ENCODE assay signal across 22 mouse cellular contexts in genomic region chrX:56497241-56497640, GRCm38 (mm10). TPM values are rescaled to one million over a fixed set of nuclear protein-coding genes. Genes with fewer than 3 reads are reported as not detected.
DNase-seq lines count a peak whose midpoint lies in the region; TF ChIP-seq lines count a peak whose summit lies in the region.
"Had no signal": no experiment of that assay in that cellular context is flagged by ENCODE, and none has a peak within 500 bp of the region (broad histone marks: within the 10 kb centered on the region; RNA-seq: fewer than 3 reads in every experiment).

No protein-coding gene starts in this region.

- peak; percentile 9 to 13 for DNase-seq in cerebellum, adult 2 months
- no peak for DNase-seq in cerebellum, adult 9-10 months
- peak; percentile 2 for DNase-seq in urinary bladder, postnatal 14 days (ENCODE audit: low spot score)
- DNase-seq in urinary bladder, postnatal 25 days (ENCODE audit: low spot score): no peak
- DNase-seq in brain, embryonic 14.5 days (ENCODE audit: low read depth): peak; percentile 3
- no peak for DNase-seq in embryo, embryonic 10 days (ENCODE audit: low spot score)
- no peak for DNase-seq in spleen, postnatal 14 days (ENCODE audit: low spot score in 2 of 2)
- no peak for DNase-seq in ovary, postnatal 14 days (ENCODE audit: low spot score)
- DNase-seq: kidney, adult 18-20 months; kidney, postnatal 4 days; lung, postnatal 14 days; right cerebral cortex, postnatal 25 days; thymus, postnatal 36 days had no signal

- H3K4me3 ChIP-seq in cerebellum, adult 2 months (replicated peaks; ENCODE audit: insufficient read depth, low read depth, low read length): no peak overlapping the region
- H3K4me3 ChIP-seq: limb, embryonic 10.5 days; myocyte; stomach, embryonic 15.5 days had no signal

- no peak overlapping the region for H3K27ac ChIP-seq in cerebellum, adult 2 months (ENCODE audit: insufficient read depth, low read length)
- H3K27ac ChIP-seq: hindbrain, embryonic 14.5 days; limb, embryonic 10.5 days; liver, embryonic 14.5 days; stomach, embryonic 15.5 days had no signal

- H3K4me1 ChIP-seq in cerebellum, adult 2 months (ENCODE audit: control insufficient read depth, insufficient read depth, low read length): no peaks in the 10 kb centered on the region
- H3K4me1 ChIP-seq: limb, embryonic 10.5 days; stomach, embryonic 15.5 days had no signal

- H3K27me3 ChIP-seq in cerebellum, adult 2 months (ENCODE audit: control insufficient read depth, insufficient read depth, low read length): no peaks in the 10 kb centered on the region
- H3K27me3 ChIP-seq: stomach, embryonic 15.5 days had no signal

- WGBS in cerebellum, adult 2 months: 35% methylated on average over 7 of the region's 7 CpGs

- TF ChIP-seq POLR2A in cerebellum, adult 2 months (IDR thresholded peaks at IDR 0.05; ENCODE audit: borderline replicate concordance, insufficient read depth, low read length): no peak
- TF ChIP-seq POLR2A in brain, embryonic 14.5 days (IDR thresholded peaks at IDR 0.05; ENCODE audit: borderline replicate concordance, extremely low read depth, insufficient read depth, insufficient read length, poor library complexity, severe bottlenecking): no peak

- no peak for TF ChIP-seq CTCF in cerebellum, adult 2 months (IDR thresholded peaks at IDR 0.05; ENCODE audit: borderline replicate concordance, insufficient read depth, low read depth, low read length)
- no peak for TF ChIP-seq CTCF in brain, embryonic 14.5 days (IDR thresholded peaks at IDR 0.05; ENCODE audit: borderline replicate concordance, extremely low read depth, insufficient read depth, insufficient read length)

RNA-seq across cellular contexts. Expression of gene Gm10477, which starts 27.3 kb away (rescaled TPM):
- polyA plus RNA-seq in cerebellum, adult 2 months (2012; rRNA removed): not detected in 2 replicates
- polyA plus RNA-seq in brain, embryonic 14.5 days (2012; rRNA removed): not detected in 2 replicates
- polyA plus RNA-seq: embryonic facial prominence, embryonic 14.5 days; forebrain, embryonic 11.5 days; heart, embryonic 11.5 days; hindbrain, embryonic 14.5 days; limb, embryonic 10.5 days; liver, embryonic 14.5 days; midbrain, embryonic 11.5 days; myocyte; stomach, embryonic 15.5 days had no signal

RNA-seq across cellular contexts. Expression of gene Ints6l, which starts 42.6 kb away (rescaled TPM):
- polyA plus RNA-seq in cerebellum, adult 2 months (2012; rRNA removed): 74.6 and 75.3 TPM in 2 replicates
- 52.0 and 63.7 TPM in 2 replicates for polyA plus RNA-seq in brain, embryonic 14.5 days (2012; rRNA removed)

RNA-seq across cellular contexts. Expression of gene Gm2174, which starts 49.5 kb away (rescaled TPM):
- not detected in 2 replicates for polyA plus RNA-seq in cerebellum, adult 2 months (2012; rRNA removed)
- not detected in 2 replicates for polyA plus RNA-seq in brain, embryonic 14.5 days (2012; rRNA removed)

RNA-seq across cellular contexts. Expression of gene Gm648, which starts 52.2 kb away (rescaled TPM):
- not detected in 2 replicates for polyA plus RNA-seq in cerebellum, adult 2 months (2012; rRNA removed)
- polyA plus RNA-seq in brain, embryonic 14.5 days (2012; rRNA removed): 0.29 and 0.40 TPM in 2 replicates
- polyA plus RNA-seq: embryonic facial prominence, embryonic 14.5 days; heart, embryonic 11.5 days; hindbrain, embryonic 14.5 days; liver, embryonic 14.5 days; midbrain, embryonic 11.5 days; stomach, embryonic 15.5 days had no signal

Comparison
In these comparisons a context has a peak if more than half of its experiments do, and no peak if none do; other contexts are left out.
1. DNase-seq: peak in cerebellum, adult 2 months (2 of 2), urinary bladder, postnatal 14 days (single experiment) and brain, embryonic 14.5 days (single experiment); none in cerebellum, adult 9-10 months (single experiment), urinary bladder, postnatal 25 days (single experiment), embryo, embryonic 10 days (single experiment), spleen, postnatal 14 days (0 of 2) and ovary, postnatal 14 days (single experiment).